Mouse (Mus musculus) heart, postnatal 14 days (tissue): ENCODE data around the gene Plxnb1. TPM values are rescaled to one million over a fixed set of nuclear protein-coding genes. Genes with fewer than 3 reads are reported as not detected.
A peak's percentile ranks its signal among the peaks of the same experiment; 100 is the strongest.

Experiments used
- DNase-seq, 2 experiments: peaks; one replicate each; pipeline ENCODE4 v3.0.0; 2021 to 2022
- intact Hi-C: fragments of 180-260 bp; cut with DNase I; formaldehyde crosslinking; loops from one replicate; pipeline ENCODE4 v1.15.1; 2025
- long read RNA-seq, 2 experiments: library from polyadenylated mRNA; stranded (forward); transcript quantifications; one replicate each; pipeline ENCODE4 v2.0.0; 2021
- total RNA-seq, 2 experiments: library from RNA; stranded (reverse); gene quantifications; 2 replicates each; pipeline ENCODE4 v1.2.3; 2021

Plxnb1 gene
- 10 to 100 TPM; 16.3 to 20.0 TPM for total RNA-seq
- long read RNA-seq, experiment 1, full-length matches to known transcripts: 1 of 9 reads
- long read RNA-seq, experiment 1, partial matches to known transcripts: 8 of 9 reads
- long read RNA-seq, experiment 1, other reads (novel, unspliced or antisense): 0 of 9 reads
- long read RNA-seq, experiment 2, partial matches to known transcripts: 8 of 11 reads
- long read RNA-seq, experiment 2, other reads (novel, unspliced or antisense): 3 of 11 reads

DNA sequence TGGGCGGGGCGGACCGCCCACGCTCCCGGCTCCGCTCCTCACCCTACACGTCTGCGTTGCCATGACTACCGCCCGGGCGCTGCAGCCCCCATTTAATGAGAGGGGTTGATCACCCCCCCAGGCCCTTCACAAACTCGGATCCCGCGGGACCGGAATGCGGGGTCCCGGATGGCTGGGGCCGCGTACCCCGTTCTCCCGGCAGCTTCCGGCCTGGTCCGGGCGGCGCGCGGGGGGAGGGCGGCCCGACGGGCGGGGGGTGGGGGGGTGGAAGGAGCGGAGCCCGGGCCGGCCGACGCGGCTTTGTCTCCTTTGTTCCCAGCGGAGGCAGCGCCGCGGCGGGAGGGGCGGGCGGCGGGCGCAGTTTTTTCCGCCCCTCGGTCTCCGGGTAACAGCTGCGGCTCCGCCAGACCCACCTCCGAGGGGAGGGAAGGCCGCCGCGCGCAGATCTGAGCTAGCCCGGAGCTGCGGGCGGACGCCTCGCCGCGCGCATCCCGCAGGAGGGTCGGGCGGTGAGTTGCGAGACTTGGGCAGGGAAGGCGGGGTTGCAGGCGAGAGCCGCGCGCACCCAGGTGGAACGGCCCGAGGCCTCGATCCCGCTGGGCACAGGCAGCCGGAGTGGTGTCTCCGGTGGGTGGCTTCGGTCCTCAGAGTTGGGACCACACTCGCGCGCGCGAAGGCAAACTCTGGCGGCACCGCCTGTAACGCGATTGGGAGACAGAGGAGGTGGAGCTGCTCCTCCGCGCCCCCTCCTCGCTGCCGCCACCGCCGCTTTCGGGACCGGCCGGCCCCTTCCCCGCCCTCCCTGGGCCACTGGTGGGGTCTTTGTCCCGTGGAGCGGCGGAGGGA lies at the start of gene Plxnb1:
TSS of gene Plxnb1 (plus strand) at position 253 of the 846 bp plus-strand sequence.
- DNase-seq: peak; percentile 74 to 75
- intact Hi-C loops: no loop called here

DNA sequence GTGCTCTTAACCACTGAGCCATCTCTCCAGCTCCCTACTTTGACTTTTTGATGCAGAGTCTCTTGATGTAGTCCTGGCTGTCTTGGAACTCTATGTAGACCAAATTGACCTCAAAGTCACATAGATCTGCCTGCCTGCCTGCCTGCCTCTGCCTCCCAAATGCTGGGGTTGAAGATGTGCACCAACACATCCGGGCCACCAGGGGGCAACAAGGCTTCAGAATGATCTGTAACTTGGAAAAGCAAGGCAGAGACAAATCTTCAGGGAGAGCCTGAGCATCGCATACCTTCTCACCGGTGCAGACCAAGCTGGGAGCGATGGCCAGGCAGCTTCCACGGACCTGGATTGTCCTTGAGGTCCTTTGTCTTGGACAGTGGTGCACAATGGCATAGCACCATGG lies 48.9 kb upstream of the Plxnb1 start:
- intact Hi-C loops: no loop called here
- DNase-seq: peak; percentile 55 to 68

DNA sequence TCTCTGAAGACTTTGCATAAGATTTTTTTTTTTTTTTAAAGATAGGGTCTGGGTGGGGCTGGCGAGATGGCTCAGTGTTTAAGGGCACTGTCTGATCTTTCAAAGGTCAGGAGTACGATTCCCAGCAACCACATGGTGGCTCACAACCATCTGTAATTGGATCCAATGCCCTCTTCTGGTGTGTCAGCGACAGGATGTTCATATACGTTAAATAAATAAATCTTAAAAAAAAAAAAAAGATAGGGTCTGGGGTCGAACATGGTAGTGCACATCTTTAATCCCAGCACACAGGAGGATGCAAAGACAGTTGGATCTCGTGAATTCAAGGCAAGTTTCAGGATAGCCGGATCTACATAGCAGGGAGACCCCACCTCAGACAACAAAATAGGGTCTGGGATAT lies 45.9 kb upstream of the Plxnb1 start:
- intact Hi-C loops: no loop called here
- DNase-seq: no peak

DNA sequence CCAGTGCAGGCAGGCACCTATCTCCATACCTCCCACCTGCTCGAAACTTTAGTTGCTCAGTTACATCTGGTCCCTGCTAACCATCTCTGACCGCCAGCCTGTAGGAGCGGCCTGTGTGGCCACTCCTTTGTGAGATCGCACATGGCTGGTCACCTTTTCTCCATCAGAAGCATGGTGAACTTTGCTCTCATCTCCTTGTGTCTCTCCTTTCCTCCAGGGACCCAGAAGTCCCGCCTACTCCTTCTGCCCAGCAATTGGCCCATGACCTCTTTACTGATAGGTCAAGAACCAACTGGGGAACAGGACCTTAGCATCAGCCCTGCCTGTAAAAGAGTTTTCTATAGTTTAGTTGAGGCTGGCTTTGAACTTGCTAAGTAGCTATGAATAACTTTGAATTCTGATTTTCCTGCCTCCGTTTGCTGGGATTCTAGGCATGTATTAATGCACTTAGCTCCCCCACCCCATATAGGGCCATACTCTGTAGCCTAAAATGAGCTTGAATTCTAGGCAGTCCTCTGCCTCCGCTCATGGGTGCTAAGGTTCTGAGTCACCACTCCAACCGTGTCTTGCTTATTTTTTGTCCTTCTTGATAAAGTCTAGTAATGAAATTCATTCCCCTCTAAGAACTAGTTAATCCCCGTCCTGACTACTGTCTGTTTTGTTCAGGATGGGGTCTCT lies 45.1 kb upstream of the Plxnb1 start:
- peak in 1 of 2 experiments; percentile 1 for DNase-seq
- intact Hi-C loops: no loop called here

DNA sequence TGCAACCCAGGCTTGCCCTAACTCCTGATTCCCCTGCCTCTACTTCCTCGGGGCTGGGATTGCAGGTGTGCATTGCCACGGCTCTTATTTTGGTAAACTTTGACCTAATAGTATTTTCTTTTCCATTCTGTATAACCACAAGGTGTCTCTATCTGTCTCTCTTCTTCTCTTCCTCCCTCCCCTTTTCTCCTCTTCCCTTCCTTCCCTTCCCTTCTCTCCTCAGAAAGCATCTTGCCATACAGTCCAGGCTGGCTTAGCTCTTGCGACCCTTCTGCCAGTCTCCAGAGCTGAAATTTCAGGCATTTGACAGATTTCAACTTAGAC lies 44.6 kb upstream of the Plxnb1 start:
- intact Hi-C loops: no loop called here
- peak in 1 of 2 experiments; percentile 0 for DNase-seq

DNA sequence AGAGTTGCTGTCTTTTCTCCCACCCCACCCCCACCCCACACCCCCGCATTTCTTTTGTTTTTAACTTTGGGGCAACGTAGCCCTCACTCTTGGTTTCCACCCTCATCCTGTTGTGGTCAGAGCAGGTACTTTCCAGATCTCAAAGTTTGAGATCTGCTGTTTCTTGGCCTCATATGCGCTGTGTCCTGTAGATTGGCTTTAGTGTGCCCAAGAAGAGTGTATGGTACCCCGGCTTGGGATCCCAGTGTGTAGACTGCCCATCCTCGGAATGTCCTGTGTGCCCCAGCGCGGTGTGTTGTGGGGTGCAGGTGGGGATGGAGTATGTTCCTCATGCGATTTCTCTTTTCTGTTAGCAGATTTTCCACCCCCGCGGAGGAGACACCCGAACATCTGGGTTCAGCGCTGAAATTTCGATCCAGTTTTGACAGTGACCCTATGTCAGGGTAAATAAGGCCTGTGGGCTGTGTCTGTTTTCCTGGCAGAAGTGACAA lies 44.1 kb upstream of the Plxnb1 start:
- DNase-seq: peak in 1 of 2 experiments; percentile 0

DNA sequence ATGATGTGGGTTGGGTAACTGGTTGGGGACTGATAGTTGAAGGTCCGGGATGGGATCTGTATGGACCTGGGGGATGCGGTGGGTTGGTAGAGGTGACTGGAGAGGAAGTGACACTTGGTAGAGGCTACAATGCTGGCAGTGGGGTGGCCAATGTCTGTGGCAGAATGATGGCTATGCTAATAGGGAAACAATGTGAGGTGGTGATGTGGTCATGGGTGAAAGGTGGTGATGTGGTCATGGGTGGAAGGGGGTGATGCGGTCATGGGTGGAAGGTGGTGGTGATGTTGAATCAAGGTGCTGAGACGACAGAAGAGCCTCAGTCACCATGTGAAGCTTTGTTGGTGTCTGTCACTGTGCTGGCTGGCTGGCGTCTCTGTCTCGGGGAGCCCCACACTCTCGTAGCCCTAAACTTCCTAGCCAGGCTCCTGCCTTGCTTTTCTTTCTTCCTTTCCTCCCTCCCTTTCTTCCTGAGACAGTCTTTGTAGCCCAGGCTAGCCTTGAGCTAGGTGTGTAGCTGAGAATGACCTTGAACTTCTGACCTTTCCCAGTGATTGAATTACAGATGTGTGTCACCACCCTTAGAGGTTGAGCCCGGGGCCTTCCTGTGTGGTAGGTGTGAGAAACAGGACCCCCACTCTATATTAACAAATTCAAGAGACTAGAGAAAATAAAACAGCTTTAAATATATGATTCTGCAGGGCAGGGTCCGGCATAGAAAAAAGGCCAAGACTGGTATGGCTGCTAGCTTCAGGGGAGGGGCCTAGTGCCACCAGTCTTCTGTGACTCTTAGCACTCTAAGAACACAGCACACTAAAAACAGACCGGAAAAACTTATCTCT lies 43.3 kb upstream of the Plxnb1 start:
- peak in 1 of 2 experiments; percentile 1 for DNase-seq
- intact Hi-C loops: no loop called here

More for the DNA sequence above, 44.1 kb upstream of the Plxnb1 start:
- intact Hi-C loops: no loop called here

DNA sequence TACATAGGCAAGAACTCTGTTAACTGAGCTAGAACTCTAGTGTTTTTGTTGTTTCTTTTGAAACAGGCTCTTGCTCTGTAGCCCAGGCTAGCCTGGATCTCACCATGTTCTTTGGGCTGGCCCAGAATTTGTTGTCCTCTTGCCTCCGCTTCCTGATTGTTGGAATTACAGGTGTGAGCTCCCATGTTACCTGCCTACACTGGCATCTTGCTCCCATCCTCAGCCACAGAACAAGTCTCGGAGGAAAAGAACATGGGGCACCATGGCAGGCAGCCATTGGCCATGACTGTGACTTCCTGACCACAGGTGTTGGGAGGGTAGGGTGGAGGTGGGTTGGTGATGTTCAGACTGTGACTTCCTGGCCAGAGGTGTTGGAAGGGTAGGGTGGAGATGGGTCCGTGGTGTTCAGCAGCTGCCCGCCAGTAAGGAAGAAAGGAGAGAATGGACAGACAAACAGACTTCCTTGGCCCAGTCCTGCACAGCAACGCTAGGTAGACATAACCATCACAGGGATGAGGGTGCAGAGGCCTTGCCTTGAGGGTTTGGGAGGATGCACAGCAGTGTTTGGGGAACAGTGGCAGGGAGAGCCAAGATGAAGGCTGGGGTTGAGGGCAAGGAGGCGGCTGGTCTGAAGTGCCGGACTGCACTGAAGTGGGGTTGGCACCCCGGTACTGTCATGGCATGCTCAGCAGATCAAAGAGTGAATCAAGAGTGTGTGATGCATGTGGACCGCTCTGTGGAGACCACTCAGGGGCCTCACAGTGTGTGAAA lies 42.5 kb upstream of the Plxnb1 start:
- intact Hi-C loops: no loop called here
- peak in 1 of 2 experiments; percentile 1 for DNase-seq

DNA sequence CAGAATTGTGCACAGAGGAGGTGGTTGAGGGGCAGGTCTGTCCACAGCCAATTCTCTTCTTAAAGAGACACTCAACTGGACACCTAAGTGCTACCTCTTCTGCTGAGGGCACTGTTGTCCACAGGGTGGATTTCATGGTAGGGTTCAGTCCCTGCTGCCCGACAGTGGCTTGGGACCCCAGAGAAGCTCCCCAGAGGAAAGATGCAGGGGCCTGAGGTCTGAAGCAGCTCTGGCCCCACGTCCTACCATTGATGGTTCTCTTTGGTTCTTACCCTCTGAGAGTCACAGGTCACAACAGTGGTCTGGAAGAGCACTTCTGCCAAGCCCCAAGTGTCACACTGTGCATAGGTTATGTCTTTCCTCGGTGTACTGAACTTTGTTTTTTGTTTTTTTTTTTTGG lies 41.8 kb upstream of the Plxnb1 start:
- intact Hi-C loops: no loop called here
- peak in 1 of 2 experiments; percentile 1 for DNase-seq

DNA sequence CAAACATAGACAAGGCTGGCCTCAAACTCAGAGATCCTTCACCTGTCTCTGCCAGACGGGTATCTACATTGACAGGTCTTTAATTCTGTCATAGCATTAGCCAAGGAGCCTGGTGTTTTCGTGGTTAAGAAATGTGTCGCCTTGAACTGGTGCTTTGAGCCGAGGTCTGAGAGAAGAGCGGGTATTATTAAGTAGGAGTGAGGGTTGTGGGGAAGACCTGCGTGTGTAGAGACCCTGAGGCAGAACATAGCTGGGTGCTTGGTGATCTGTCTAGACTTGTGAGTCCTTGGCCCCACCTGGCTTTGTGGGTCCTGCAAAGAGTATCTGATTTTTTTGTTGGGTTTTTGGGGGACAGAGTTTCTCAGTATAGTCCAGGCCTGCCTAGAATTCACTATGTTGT lies 41.3 kb upstream of the Plxnb1 start:
- DNase-seq: peak in 1 of 2 experiments; percentile 1
- intact Hi-C loops: no loop called here

DNA sequence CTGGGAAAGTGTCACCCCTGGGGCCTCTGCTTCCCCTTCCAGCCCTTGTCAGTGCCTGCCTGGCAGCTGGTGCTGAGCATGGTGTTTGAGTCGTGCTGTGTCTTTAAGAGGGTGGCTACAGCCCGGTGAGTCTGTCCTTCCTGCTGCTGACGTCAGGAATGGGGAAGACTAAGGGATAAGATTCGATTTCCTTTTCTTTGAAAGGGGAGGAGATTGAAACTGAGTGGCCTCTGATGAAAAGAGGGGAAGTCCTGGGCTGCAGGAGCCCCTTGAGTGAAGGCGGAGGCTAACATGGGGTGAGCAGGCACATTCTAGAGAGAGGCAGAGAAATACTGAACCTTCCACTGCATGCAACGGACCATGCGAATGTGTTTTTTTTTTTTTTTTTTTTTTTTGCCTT lies 40.5 kb upstream of the Plxnb1 start:
- peak; percentile 64 to 69 for DNase-seq
- intact Hi-C loops: no loop called here

DNA sequence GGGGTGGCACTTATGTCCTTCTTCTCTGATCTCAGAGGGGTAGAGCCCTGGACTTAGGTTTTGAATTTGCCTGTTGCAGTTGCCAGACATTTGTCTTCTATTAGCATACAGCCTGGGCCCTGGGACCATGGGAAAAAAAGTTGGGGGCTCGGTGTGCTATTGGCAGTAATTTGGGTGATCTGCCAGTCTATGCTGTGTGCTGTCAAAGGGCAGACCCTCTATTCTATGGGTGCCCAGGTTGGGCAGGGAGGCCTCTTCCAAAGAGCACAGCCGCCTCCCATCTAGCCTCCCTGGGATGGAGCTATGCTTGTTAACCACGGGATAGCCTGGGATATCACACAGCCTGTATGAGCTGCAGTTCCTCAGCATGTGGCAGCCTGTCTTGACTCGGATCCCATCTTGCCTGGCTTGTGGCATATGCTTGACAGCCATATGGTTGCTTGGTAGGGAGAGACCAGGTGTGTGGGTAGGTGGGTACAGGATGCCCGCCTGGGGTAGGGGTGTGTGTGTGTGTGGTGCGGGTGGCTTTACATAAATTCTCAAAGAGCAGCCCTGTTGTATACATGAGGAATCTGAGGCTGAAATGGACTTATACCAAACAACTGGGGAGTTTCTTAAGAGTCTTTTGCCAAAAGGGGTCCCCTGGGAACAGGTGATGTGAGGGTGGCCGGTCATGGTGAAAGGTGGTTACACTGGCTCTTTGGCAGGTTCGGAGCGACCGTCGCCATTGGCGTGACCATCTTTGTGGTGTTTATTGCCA lies 39.7 kb upstream of the Plxnb1 start:
- DNase-seq: no peak
- intact Hi-C loops: no loop called here

DNA sequence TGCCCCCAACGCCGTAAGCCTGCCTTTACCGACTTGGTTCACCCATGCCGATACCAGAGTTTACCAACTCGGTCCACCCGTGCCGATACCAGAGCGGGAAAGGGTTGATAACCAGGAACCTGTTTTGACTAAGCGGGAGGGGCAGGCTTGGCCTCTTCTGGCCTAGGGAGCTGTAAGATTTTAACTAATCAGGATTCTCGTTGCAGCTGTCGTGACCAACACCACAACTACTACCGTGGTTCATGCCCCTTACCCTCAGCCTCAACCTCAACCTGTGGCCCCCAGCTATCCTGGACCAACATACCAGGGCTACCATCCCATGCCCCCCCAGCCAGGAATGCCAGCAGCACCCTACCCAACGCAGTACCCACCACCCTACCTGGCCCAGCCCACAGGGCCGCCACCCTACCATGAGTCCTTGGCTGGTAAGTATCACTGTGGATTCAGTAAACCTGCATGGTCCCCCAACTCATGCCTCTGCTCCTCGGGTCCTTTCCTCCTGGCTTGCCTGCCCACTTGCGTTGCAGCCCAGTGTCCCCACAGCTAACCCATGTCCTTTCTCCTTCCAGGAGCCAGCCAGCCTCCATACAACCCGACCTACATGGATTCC lies 39.0 kb upstream of the Plxnb1 start:
- intact Hi-C loops: no loop called here
- peak in 1 of 2 experiments; percentile 1 for DNase-seq

DNA sequence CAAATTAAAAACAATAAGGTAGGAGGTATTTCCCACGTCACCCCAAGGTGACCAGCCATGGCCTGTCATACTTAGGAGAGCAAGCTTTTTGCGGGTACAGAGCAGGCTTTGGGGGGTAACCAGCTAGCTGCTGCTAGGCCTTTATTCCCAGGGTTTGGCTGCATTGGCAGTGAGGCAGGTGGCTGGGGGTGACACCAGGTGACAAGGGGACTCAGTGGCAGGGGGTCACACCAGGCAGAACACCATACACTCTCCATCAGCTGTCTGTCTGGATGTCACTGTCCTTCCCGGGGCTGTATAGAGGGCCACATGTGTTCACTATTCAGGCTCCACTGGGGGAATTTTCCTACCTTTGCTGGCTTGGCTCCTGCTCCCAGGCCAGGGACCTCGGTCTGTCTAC lies 38.3 kb upstream of the Plxnb1 start:
- DNase-seq: peak in 1 of 2 experiments; percentile 2
- intact Hi-C loops: no loop called here

DNA sequence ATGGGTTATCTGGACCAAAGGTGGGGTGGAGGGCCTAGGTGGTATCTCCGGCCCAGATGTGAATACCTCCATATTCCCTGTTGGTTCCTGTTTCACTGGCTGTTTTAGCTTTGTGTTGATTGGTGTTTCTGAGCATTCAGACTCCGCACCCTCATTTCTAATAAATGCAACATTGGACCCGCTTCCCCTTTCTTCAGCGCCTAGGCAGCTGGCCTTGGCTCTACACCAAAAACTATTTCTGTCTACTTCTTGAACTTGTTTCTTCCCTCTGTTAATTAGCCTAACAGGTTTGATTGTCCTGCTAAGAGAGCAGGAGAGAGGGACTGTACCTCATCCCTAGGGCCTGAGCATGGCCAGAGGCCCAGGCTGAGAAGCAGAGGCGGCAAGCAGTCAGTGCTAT lies 37.6 kb upstream of the Plxnb1 start:
- peak in 1 of 2 experiments; percentile 3 for DNase-seq
- intact Hi-C loops: no loop called here

DNA sequence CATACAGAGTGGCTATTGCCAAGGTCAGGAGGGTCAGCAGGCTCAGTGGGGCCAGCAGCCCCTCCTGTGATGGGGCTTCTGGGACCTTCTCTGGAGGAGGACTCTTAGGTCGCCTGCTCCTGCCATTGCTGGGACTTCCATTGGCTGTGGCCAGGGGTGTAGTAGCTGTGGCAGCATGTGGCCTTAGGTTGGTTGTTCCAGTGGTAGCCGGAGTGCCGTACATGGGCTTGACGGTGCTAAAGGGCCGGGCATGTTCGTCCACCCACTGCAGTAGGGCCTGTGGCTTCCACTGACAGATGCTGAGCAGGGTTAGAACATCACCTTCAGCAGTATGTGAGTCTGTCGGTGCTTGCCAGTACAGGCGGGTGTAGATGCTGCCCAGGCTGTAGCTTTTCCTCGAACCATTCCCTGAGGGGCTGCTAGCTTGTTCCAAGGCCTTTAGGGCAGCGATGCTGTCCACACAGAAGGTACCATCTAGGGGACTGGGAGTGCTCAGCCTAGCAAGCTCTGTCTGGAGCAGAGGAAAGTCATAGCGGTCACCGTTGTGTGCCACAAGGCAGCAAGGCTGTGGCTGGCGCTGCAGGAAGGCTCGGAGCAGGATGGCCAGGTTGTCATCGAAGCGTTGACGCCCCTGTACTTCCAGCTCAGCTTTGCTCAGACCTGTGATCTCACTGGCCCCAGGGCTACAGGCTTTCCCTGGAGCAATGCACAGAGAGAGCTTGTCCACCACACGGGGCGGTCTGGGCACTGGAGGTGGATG lies 37.0 kb upstream of the Plxnb1 start:
- intact Hi-C loops: no loop called here
- DNase-seq: peak in 1 of 2 experiments; percentile 8

DNA sequence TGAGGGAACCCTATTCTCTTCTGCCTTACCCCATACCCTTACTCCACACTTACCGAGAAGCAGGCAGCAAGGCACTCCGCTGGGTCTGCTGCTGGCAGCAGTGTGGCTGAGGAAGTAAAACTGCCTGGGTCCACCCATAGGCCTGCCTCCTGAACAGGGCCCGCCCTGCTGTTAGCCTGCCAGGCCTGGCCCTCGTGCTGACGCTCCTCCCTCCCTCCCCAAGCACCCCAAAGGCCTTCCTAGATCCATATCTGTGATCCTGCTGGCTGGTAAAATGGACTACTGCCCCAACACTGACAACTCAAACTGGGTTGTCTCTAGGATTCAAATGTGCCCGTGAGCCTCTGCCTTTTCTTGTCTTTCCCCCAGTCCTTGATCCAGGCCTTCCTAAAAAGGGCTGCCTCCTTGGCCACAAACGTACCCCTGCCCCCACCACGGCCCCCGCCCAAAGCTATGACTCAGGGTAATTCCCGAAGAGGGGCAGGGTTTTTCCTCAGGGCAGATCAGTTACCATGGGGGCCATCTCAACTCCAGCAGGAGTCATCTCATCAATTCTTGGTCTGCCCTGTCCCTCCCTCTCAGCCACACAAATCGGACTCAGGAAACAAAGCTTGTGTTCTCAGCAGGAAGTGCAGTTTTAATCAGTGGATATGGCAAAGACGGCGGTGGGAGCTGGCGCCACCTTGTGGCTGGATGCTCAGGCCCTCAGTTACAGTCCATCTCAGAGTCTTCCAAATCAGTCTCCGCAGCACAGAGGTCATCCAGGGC lies 35.9 kb upstream of the Plxnb1 start, which contains the start of gene Trex1:
TSS of gene Trex1 (minus strand) at position 599 of the 768 bp plus-strand sequence.
- intact Hi-C loops: loop anchor here (1.0 kb wide), 1 partner anchor 59 kb away; no protein-coding TSS in a partner anchor
- DNase-seq: peak; percentile 90 to 93
